Mouse (Mus musculus) heart, embryonic 13.5 days (tissue): ENCODE measurements at regions not wholly inside any gene's neighbourhood (a gene's known extent, or its start where the extent isn't known, plus 50 kb on each side); places are given as distances from the start of the nearest gene placed in this dataset.

Experiments used
- ATAC-seq: fragments of 200-750 bp; cut with Nextera tagmentation; 2 replicates; pipeline ENCODE4 v1.8.0; 2017; ENCODE audit warnings: moderate TSS enrichment; ENCODE audit not compliant: insufficient number of reproducible peaks, low FRiP score, low TSS enrichment; ENCODE audit errors: extremely low read depth
- H3K27ac ChIP-seq: fragments of 300-500 bp; sonication (generic); replicated peaks from 2 replicates; pipeline ENCODE4 v1.5.1; 2015; ENCODE audit warnings: moderate library complexity, mild to moderate bottlenecking, inconsistent platforms
- H3K27me3 ChIP-seq: fragments of 300-500 bp; sonication (generic); replicated peaks from 2 replicates; pipeline ENCODE4 v1.6.1; 2015; ENCODE audit warnings: mild to moderate bottlenecking, inconsistent platforms
- H3K36me3 ChIP-seq: fragments of 300-500 bp; sonication (generic); 2 replicates; pipeline ENCODE4 v1.6.1; 2015; ENCODE audit warnings: mild to moderate bottlenecking, inconsistent platforms
- H3K4me1 ChIP-seq: fragments of 300-500 bp; sonication (generic); 2 replicates; pipeline ENCODE4 v1.6.1; 2015; ENCODE audit warnings: inconsistent platforms
- H3K4me2 ChIP-seq: fragments of 300-500 bp; sonication (generic); 2 replicates; pipeline ENCODE4 v1.6.1; 2015; ENCODE audit warnings: inconsistent platforms, mild to moderate bottlenecking, moderate library complexity
- H3K4me3 ChIP-seq: fragments of 300-500 bp; sonication (generic); 2 replicates; pipeline ENCODE4 v1.5.1; 2015; ENCODE audit warnings: moderate library complexity, mild to moderate bottlenecking, inconsistent platforms
- H3K9ac ChIP-seq: fragments of 300-500 bp; sonication (generic); 2 replicates; pipeline ENCODE4 v1.6.1; 2015; ENCODE audit warnings: inconsistent platforms, mild to moderate bottlenecking, moderate library complexity
- H3K9me3 ChIP-seq: fragments of 300-500 bp; sonication (generic); 2 replicates; pipeline ENCODE4 v1.6.1; 2016; ENCODE audit warnings: inconsistent platforms
- WGBS: fragments of 180-500 bp; shearing (Covaris S2); methylation state at CpG from one replicate; pipeline ENCODE4 v1.1.7; 2015; ENCODE audit warnings: mixed read lengths; 5-methylcytosine and 5-hydroxymethylcytosine counted together

GRCm38 (mm10) chr5:120030904-120031303 is 85.4 kb upstream of the Rbm19 start:
- no peaks in the 10 kb centered on the region for H3K36me3 ChIP-seq
- no peak for ATAC-seq
- no peak overlapping the region for H3K4me2 ChIP-seq
- no peaks in the 10 kb centered on the region for H3K4me1 ChIP-seq
- WGBS, result 54% methylated on average over 15 of the region's 15 CpGs
- H3K27me3 ChIP-seq, result peaks cover 19% of the 10 kb centered on the region
- H3K9me3 ChIP-seq, result no peaks in the 10 kb centered on the region
- no peak overlapping the region for H3K4me3 ChIP-seq
- no peak overlapping the region for H3K9ac ChIP-seq
- H3K27ac ChIP-seq, result no peak overlapping the region

DNA sequence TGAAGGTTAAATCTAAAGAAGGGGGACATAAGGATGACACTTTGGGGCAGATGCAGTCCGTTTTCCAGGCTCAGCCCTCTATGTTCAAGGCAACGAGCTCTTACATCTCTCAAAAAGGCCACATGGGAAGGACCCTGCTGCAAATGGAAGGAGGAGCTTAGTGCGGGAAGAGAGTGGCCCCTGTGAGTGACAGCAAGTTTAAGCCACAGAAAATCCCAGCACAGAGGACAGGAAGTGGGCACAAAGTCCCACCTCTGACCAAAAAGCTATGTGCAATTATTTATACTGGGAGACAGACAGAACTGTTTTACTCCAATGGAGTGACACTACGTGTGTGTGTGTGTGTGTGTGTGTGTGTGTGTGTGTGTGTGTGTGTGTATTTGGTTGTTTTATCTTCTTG is 84.7 kb upstream of the Rbm19 start:
- Histone ChIP-seq H3K9ac (no peak overlapping the region), H3K27ac (no peak overlapping the region), H3K4me3 (no peak overlapping the region), H3K4me1 (no peaks in the 10 kb centered on the region), H3K9me3 (no peaks in the 10 kb centered on the region), H3K27me3 (peaks cover 18% of the 10 kb centered on the region), H3K4me2 (no peak overlapping the region), H3K36me3 (no peaks in the 10 kb centered on the region)
- WGBS, result 55% methylated on average over 4 of the region's 4 CpGs
- ATAC-seq, result no peak

- H3K9me3 ChIP-seq, result no peaks in the 10 kb centered on the region
- no peak overlapping the region for H3K4me2 ChIP-seq
- no peak for ATAC-seq
- WGBS, result 29% methylated on average over 13 of the region's 13 CpGs
- H3K4me3 ChIP-seq, result no peak overlapping the region
- H3K36me3 ChIP-seq, result no peaks in the 10 kb centered on the region
- peaks cover 18% of the 10 kb centered on the region for H3K27me3 ChIP-seq
- H3K9ac ChIP-seq, result no peak overlapping the region
- no peaks in the 10 kb centered on the region; the same call in 1 of the 2 replicates for H3K4me1 ChIP-seq
- H3K27ac ChIP-seq, result no peak overlapping the region
These were observed 81.7 kb upstream of the Rbm19 start for GRCm38 (mm10) chr5:120034499-120035077.

DNA sequence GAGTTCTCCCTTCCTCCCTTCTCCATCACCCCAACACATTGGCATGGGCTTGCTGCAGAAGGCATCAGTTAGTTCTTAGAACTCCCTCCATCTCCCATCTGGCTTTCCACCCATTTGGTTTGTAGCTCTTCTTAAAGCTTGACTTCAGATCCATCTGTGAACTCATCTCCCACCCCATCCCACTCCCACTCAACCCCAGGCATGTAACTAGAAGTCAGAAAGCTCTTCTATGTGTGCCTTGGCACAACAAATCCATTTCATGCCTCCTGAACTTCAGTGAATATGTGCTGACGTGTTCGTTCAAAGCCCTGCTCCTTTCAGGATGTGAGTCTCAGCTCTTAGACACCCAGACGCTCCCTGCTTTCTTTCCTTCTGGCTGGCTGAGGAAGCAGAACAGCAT is 81.0 kb upstream of the Rbm19 start:
- WGBS, result 75% methylated on average over 3 of the region's 3 CpGs
- Histone ChIP-seq H3K9me3 (no peaks in the 10 kb centered on the region), H3K36me3 (no peaks in the 10 kb centered on the region), H3K9ac (no peak overlapping the region), H3K4me3 (no peak overlapping the region), H3K27ac (no peak overlapping the region), H3K4me2 (no peak overlapping the region), H3K4me1 (no peaks in the 10 kb centered on the region; the same call in 1 of the 2 replicates), H3K27me3 (peaks cover 15% of the 10 kb centered on the region)
- ATAC-seq, result no peak

DNA sequence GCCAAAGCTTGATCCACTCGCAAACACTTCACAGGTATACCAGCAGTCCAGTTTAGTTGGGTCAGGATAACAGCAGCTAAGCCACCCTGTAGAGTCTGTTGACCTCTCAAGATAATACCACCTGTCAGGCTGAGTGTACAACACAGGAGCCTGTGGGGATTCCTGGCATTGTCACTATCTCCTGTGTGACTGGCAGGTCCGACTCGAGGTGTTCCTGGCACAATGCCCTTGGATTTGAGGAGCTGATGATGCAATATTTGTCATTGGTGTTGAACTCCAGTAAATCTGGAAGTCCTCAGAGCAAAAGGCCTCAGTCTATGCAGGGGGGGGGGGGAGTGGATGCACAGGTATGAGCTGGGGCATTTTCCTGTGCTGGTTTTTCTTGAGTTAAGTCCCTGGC is 78.5 kb upstream of the Rbm19 start:
- no peak for ATAC-seq
- 64% methylated on average over 3 of the region's 3 CpGs for WGBS

GRCm38 (mm10) chr5:120043786-120044185 is 72.5 kb upstream of the Rbm19 start:
- Histone ChIP-seq H3K9ac (no peak overlapping the region), H3K27ac (no peak overlapping the region), H3K27me3 (no peaks in the 10 kb centered on the region), H3K36me3 (no peaks in the 10 kb centered on the region), H3K4me3 (no peak overlapping the region), H3K4me1 (no peaks in the 10 kb centered on the region), H3K9me3 (no peaks in the 10 kb centered on the region), H3K4me2 (no peak overlapping the region)
- ATAC-seq, result no peak
- 79% methylated on average over 4 of the region's 4 CpGs for WGBS

More for the DNA sequence above, 78.5 kb upstream of the Rbm19 start:
- Histone ChIP-seq H3K36me3 (no peaks in the 10 kb centered on the region), H3K27ac (no peak overlapping the region), H3K27me3 (peaks cover 14% of the 10 kb centered on the region), H3K9me3 (no peaks in the 10 kb centered on the region), H3K9ac (no peak overlapping the region), H3K4me3 (no peak overlapping the region), H3K4me1 (no peaks in the 10 kb centered on the region; the same call in 1 of the 2 replicates), H3K4me2 (no peak overlapping the region)

GRCm38 (mm10) chr5:120049063-120049781 is 67.0 kb upstream of the Rbm19 start:
- H3K9me3 ChIP-seq, result no peaks in the 10 kb centered on the region
- ATAC-seq, result no peak
- no peak overlapping the region for H3K9ac ChIP-seq
- no peak overlapping the region for H3K4me3 ChIP-seq
- H3K36me3 ChIP-seq, result no peaks in the 10 kb centered on the region
- WGBS, result 78% methylated on average over 7 of the region's 7 CpGs
- H3K4me1 ChIP-seq, result no peaks in the 10 kb centered on the region
- H3K27me3 ChIP-seq, result no peaks in the 10 kb centered on the region
- H3K4me2 ChIP-seq, result no peak overlapping the region
- no peak overlapping the region for H3K27ac ChIP-seq

GRCm38 (mm10) chr5:120050728-120051436 is 65.4 kb upstream of the Rbm19 start:
- WGBS, result 85% methylated on average over 8 of the region's 8 CpGs
- Histone ChIP-seq H3K27me3 (no peaks in the 10 kb centered on the region; the same call in 1 of the 2 replicates), H3K9me3 (no peaks in the 10 kb centered on the region), H3K4me2 (no peak overlapping the region), H3K4me1 (no peaks in the 10 kb centered on the region), H3K9ac (no peak overlapping the region), H3K4me3 (no peak overlapping the region), H3K36me3 (no peaks in the 10 kb centered on the region), H3K27ac (no peak overlapping the region)
- no peak for ATAC-seq

DNA sequence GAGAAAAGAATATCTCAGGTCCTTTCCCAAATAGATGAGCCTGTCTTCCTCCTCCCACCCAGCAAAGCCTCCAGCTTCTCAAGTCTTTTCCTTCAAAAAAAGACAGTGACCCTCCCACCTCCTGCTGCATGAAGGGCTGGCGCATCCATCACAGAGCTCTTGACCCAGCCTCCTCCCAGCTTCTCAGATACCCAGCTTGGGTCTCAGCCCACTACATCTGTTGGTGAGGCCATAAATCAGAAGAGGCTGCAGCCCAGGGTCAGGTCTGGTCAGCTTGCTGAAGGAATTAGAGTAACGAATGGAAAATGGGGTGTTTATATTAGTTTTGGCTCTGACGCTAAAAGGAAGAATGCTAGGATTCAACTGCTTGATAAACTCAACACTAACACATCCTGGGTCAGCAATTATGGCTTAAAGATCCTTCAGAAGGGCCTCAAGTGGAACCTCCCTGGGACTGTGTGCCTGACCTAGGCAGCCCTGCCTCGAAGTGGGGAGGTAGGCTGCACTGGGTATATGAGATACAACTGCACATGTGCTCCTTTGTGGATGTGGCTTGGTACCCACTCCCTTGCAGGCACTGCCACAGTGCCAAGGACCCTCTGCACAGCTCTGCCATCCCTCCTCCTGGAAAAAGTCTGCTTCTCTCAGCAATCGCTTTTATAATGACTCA is 61.6 kb upstream of the Rbm19 start:
- Histone ChIP-seq H3K4me1 (no peaks in the 10 kb centered on the region), H3K27me3 (no peaks in the 10 kb centered on the region; the same call in 1 of the 2 replicates), H3K4me2 (no peak overlapping the region), H3K9me3 (no peaks in the 10 kb centered on the region), H3K27ac (no peak overlapping the region), H3K36me3 (no peaks in the 10 kb centered on the region), H3K4me3 (no peak overlapping the region), H3K9ac (no peak overlapping the region)
- ATAC-seq, result no peak
- WGBS, result 57% methylated on average over 5 of the region's 5 CpGs
